Mouse (Mus musculus): Measurements from ENCODE around the gene Phlda2. TPM values are rescaled to one million over a fixed set of nuclear protein-coding genes. Genes with fewer than 3 reads are reported as not detected.

Gene Phlda2
- total RNA-seq, 2 experiments from 2014 or later, result not detected

DNA sequence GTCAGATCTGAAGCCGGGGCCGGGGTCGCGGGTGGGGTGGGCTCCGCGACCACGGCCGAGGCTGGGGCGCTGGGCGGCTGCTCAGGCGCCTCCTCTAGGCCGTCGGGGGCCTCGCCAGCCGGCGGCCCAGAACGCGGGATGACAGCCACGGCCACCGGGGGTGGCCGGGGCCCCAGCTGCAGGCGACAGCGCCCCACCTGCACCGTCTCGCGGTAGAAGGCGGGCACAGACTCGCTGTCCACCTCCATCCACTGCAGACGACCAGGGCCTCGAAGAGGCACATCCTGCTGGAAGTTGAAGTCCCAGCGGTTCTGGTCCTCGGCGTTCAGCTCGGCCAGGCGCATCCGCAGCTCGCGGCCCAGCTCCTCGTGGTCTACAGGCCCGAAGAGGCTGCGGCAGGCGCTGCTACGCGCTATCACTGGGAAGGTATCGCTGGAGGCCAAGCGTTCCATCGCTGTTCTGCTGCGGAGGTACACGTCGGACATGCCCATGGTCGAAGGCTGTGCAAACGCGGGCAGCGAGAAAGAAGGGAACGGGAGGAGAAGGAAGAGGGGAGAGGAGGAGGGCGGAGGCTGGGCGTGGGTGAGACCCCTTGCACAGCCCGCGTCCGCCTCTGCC is 42.6 kb downstream of the Phlda2 start:
- intact Hi-C loops (cut with DNase I), result loop anchor here (5.0 to 10.0 kb wide), 3 partner anchors 158 to 566 kb away; partner anchors contain the start of gene Tspan32
- Histone ChIP-seq H3K4me3 (peak overlapping the region; percentile 40), H3K27ac (no peak overlapping the region)
- TF ChIP-seq CTCF (IDR thresholded peaks at IDR 0.05), result no peak; the same call in 1 of the 2 replicates
- DNase-seq (ENCODE audit: extremely low spot score in 1 of 2, low spot score in 2 of 2), result no peak

DNA sequence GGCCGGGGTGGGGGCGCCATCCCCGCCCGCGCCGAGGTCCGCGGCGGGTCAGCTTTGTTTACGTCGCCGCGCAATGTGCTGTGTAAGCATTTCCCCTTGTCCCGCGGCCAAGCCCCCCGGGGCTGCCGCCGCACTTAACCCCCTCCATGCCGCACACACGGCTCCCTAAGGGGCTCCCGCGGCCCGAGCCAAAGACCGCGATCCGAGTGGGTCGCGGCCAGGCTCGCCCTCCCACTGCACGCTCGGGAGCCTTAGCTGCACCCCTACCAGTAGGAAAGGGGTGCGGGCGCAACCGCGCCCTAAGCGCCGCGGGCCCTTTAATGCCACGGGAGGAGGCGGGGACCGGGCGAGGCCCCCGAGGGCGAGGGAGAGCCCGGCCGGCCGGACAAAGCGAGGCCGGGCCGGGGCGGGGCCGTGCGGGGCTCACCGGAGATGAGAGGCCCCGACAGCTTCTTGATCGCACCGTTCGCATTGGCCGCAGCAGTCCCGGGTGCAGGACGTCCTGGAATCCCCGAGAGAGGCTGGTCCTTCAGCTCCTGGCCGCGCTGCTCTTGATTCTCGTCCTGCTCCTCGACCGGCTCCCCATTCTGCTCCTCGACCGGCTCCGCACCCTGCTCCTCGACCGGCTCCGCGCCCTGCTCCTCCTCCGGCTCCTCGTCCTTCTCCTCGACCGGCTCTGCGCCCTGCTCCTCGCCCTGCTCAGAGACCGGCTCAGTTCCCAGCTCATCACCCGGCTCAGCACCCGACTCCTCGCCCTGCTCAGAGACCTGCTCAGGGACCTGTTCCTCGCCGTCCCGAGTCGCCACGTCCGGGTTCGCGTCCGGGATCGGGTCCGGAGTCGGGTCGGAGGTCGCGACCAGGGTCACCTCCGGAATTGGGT is 43.4 kb downstream of the Phlda2 start:
- H3K27ac ChIP-seq, result no peak overlapping the region
- TF ChIP-seq CTCF (IDR thresholded peaks at IDR 0.05), result no peak
- intact Hi-C loops (cut with DNase I), result loop anchor here (5.0 to 10.0 kb wide), 3 partner anchors 157 to 565 kb away; partner anchors contain the start of gene Tspan32
- peak overlapping the region; percentile 39 for H3K4me3 ChIP-seq
- no peak for DNase-seq (ENCODE audit: extremely low spot score in 1 of 2, low spot score in 2 of 2)

DNA sequence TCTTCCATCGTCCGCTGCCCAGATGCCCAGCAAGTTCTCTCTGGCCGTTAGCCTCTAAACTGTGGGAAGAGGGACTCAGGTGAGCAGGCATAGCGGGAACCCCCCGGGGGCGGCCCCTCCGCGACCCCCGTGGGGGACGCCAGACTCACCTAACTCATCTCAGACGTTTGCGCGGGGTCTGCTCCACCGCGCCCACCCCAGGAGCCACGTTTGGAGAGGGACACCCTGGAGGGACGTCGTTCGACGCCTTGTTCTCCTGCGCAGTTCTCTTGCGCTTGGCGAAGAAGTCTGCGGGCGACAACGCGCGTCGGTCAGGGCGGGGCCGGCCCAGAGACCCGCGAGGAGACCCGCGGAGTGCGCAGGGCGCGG is 44.0 kb downstream of the Phlda2 start:
- H3K27ac ChIP-seq, result no peak overlapping the region
- H3K4me3 ChIP-seq, result peak overlapping the region; percentile 39
- no peak for TF ChIP-seq CTCF (IDR thresholded peaks at IDR 0.05)
- no peak for DNase-seq (ENCODE audit: extremely low spot score in 1 of 2, low spot score in 2 of 2)
- intact Hi-C loops (cut with DNase I), result no loop called here

Other genes starting within 250 kb of the Phlda2 start
- 10 to 100 TPM; 10.3 to 10.7 TPM for gene Cdkn1c, start 42.1 kb downstream of the Phlda2 start, total RNA-seq (2021)
- under 1 TPM; 0.58 to 0.81 TPM for gene Slc22a18, start 29.4 kb downstream of the Phlda2 start, total RNA-seq (2021)
- gene Nap1l4, start 46.0 kb upstream of the Phlda2 start, total RNA-seq (2021), result 100 to 1,000 TPM; 112 to 117 TPM
- 10 to 100 TPM; 59.5 to 68.2 TPM for gene Cars, start 96.9 kb upstream of the Phlda2 start, total RNA-seq (2021)
- gene Tnfrsf26, start 125.6 kb upstream of the Phlda2 start, total RNA-seq (2021), result not detected
- 1 to 10 TPM; 1.5 to 1.9 TPM for gene Tnfrsf22, start 146.5 kb upstream of the Phlda2 start, total RNA-seq (2021)
- gene Tnfrsf23, start 182.7 kb upstream of the Phlda2 start, total RNA-seq (2021), result 1 to 10 TPM; 1.2 to 2.3 TPM